Mouse (Mus musculus) small intestine, adult 2 months (tissue): ENCODE data around the gene Ceacam9.

Source experiments
- CTCF ChIP-seq: fragments of 200-500 bp; IDR thresholded peaks from 2 replicates; pipeline ENCODE4 v1.5.1; 2012; ENCODE audit warnings: low read depth, mild to moderate bottlenecking, control low read depth, inconsistent platforms, low read length, moderate library complexity, mixed read lengths; ENCODE audit not compliant: insufficient replicate concordance, insufficient read length; ENCODE audit errors: extremely low read depth
- POLR2A ChIP-seq: fragments of 200-500 bp; IDR thresholded peaks from 2 replicates; pipeline ENCODE4 v1.6.1; 2012; ENCODE audit warnings: low read depth, mild to moderate bottlenecking, control low read depth, inconsistent platforms, low read length, moderate library complexity

- TF ChIP-seq POLR2A, result peak; percentile 63; the same call in 1 of the 2 replicates
- no peak for TF ChIP-seq CTCF
Observed at GRCm38 (mm10) chr7:16738073-16738696, 16.5 kb downstream of the Ceacam9 start, which contains the start of gene Ap2s1.
